Comparison of ENCODE assay signal across 9 mouse cellular contexts in the genomic region with DNA sequence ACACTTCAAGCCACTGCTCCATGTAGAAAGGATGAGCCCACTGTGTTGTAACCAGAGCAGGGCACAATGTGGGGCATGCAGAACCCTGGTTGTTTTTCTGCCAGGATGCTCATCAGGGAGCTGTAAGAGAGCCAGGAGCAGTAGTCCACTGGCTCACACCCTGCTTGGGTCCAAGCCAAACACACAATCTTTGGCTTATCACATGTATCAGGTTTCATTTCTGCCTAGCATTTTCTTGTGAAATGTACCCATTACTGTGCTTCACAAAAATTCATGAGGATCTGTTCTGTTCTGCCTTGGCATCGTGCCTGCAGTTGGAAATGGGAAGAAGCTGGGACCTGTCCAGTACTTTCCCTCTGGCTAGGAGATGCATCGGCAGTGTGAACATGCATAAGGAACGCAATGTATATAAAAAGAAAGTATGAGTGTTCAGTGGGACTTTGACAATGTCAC.
DNase-seq lines count a peak whose midpoint lies in the region; ATAC-seq and TF ChIP-seq lines count a peak whose summit lies in the region.
"Had no signal": no experiment of that assay in that cellular context is flagged by ENCODE, and none has a peak within 500 bp of the region (broad histone marks: within the 10 kb centered on the region; RNA-seq: fewer than 3 reads in every experiment).

No protein-coding gene starts in this region.

- H3K27ac ChIP-seq in lung, embryonic 14.5 days (ENCODE audit: low read depth) = no peak overlapping the region
- H3K27ac ChIP-seq: liver, embryonic 14.5 days had no signal

- no peak overlapping the region for H3K4me2 ChIP-seq in lung, embryonic 14.5 days

- no peak for ATAC-seq in lung, embryonic 14.5 days (ENCODE audit: insufficient read depth)
- ATAC-seq in monocyte, adult 5-6 weeks (replicated peaks; ENCODE audit: insufficient number of reproducible peaks, low FRiP score, low TSS enrichment, poor library complexity, severe bottlenecking) = no peak

- H3K4me3 ChIP-seq in lung, embryonic 14.5 days (ENCODE audit: low read depth, low read length) = no peak overlapping the region

- H3K4me1 ChIP-seq in lung, embryonic 14.5 days (ENCODE audit: insufficient read depth) = no peaks in the 10 kb centered on the region

- no peak for TF ChIP-seq CTCF in lung, embryonic 14.5 days (IDR thresholded peaks at IDR 0.05; ENCODE audit: low read depth)

- peak; percentile 2 to 9 for DNase-seq in kidney, postnatal 36 days
- DNase-seq in kidney, postnatal 14 days = no peak
- DNase-seq in brain, embryonic 18.5 days (ENCODE audit: low read depth, low spot score) = peak; percentile 80
- DNase-seq in frontal cortex, adult 2 months (ENCODE audit: extremely low spot score in 1 of 2, low spot score in 1 of 2) = peak; percentile 53 to 63
- peak; percentile 52 for DNase-seq in lung, embryonic 14.5 days
- DNase-seq in embryo, embryonic 10.5 days (ENCODE audit: low spot score) = no peak
- DNase-seq in thymus, postnatal 14 days = no peak

- no peaks in the 10 kb centered on the region for H3K36me3 ChIP-seq in lung, embryonic 14.5 days (ENCODE audit: insufficient read depth)

- H3K9me3 ChIP-seq in lung, embryonic 14.5 days (ENCODE audit: low read depth, low read length) = no peaks in the 10 kb centered on the region

- no peaks in the 10 kb centered on the region for H3K27me3 ChIP-seq in lung, embryonic 14.5 days (ENCODE audit: insufficient read depth, low read length)

- no peak overlapping the region for H3K9ac ChIP-seq in lung, embryonic 14.5 days
- H3K9ac ChIP-seq: liver, embryonic 14.5 days had no signal

- WGBS in lung, embryonic 14.5 days = 68% methylated on average over 3 of the region's 3 CpGs

Comparison
In these comparisons a context has a peak if more than half of its experiments do, and no peak if none do; other contexts are left out.
1. DNase-seq: peak in kidney, postnatal 36 days (2 of 2), brain, embryonic 18.5 days (single experiment), frontal cortex, adult 2 months (2 of 2) and lung, embryonic 14.5 days (single experiment); none in kidney, postnatal 14 days (single experiment), embryo, embryonic 10.5 days (single experiment) and thymus, postnatal 14 days (single experiment).